Comparison of ENCODE assay signal across 7 mouse cellular contexts in the genomic region with DNA sequence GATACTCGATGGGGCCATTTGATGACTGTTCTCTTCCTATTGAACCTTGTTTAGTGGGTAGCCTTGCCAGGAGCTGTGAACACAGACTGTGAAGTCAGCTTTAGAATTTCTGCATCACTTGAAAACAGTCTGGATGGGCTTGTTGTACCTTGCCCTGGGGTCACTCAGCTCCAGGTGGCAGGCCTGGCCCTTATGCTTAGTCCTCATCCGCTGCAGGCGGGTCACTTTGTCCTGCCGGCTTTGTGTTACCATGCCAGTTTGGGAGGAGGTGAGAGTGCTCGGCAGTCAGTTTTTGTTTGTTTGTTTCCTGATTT. TPM values are rescaled to one million over a fixed set of nuclear protein-coding genes. Genes with fewer than 3 reads are reported as not detected.
DNase-seq lines count a peak whose midpoint lies in the region; ATAC-seq and TF ChIP-seq lines count a peak whose summit lies in the region.

No protein-coding gene starts in this region.

- no peak for TF ChIP-seq CTCF in testis, adult 2 months (IDR thresholded peaks at IDR 0.05; ENCODE audit: control insufficient read depth, insufficient read depth, insufficient replicate concordance, low read depth, low read length)
- no peak for TF ChIP-seq CTCF in forebrain, postnatal 0 days (IDR thresholded peaks at IDR 0.05; ENCODE audit: low read depth)

- DNase-seq in testis, postnatal 14 days (ENCODE audit: low spot score) = no peak
- peak; percentile 16 for DNase-seq in forebrain, postnatal 0 days
- DNase-seq in limb, embryonic 14.5 days (ENCODE audit: low spot score) = no peak
- no peak for DNase-seq in urinary bladder, postnatal 4 days (ENCODE audit: low spot score in 2 of 2)
- no peak for DNase-seq in layer of hippocampus, adult 11-12 months (ENCODE audit: low spot score)

- no peaks in the 10 kb centered on the region for H3K36me3 ChIP-seq in testis, adult 2 months (ENCODE audit: control insufficient read depth, insufficient read depth, low read length)
- no peaks in the 10 kb centered on the region for H3K36me3 ChIP-seq in forebrain, postnatal 0 days (ENCODE audit: insufficient read depth)
- H3K36me3 ChIP-seq in limb, embryonic 14.5 days (ENCODE audit: control insufficient read depth, insufficient read depth, low read length) = peaks cover 19% of the 10 kb centered on the region

- H3K27ac ChIP-seq in testis, adult 2 months (ENCODE audit: control insufficient read depth, insufficient read depth, low read depth, low read length) = peak overlapping the region; percentile 80; the same call in 1 of the 2 replicates
- H3K27ac ChIP-seq in forebrain, postnatal 0 days (ENCODE audit: low read depth, low read length) = no peak overlapping the region
- peak overlapping the region; percentile 82; the same call in 1 of the 2 replicates for H3K27ac ChIP-seq in limb, embryonic 14.5 days (replicated peaks; ENCODE audit: low read depth, low read length)

- TF ChIP-seq POLR2A in testis, adult 2 months (IDR thresholded peaks at IDR 0.05; ENCODE audit: control insufficient read depth, low read depth, low read length) = no peak
- no peak for TF ChIP-seq POLR2A in limb, embryonic 14.5 days (IDR thresholded peaks at IDR 0.05; ENCODE audit: borderline replicate concordance, extremely low read depth, insufficient read depth, insufficient read length)

- peak overlapping the region; percentile 95 for H3K4me3 ChIP-seq in testis, adult 2 months (ENCODE audit: control insufficient read depth, low read depth, low read length)
- H3K4me3 ChIP-seq in forebrain, postnatal 0 days (ENCODE audit: low read depth, low read length) = peak overlapping the region; percentile 52
- H3K4me3 ChIP-seq in limb, embryonic 14.5 days (replicated peaks; ENCODE audit: low read length) = peak overlapping the region; percentile 78

- 8% methylated on average over 5 of the region's 5 CpGs for WGBS in forebrain, postnatal 0 days
- 21% methylated on average over 5 of the region's 5 CpGs for WGBS in limb, embryonic 14.5 days

- no peaks in the 10 kb centered on the region for H3K27me3 ChIP-seq in testis, adult 2 months (ENCODE audit: control insufficient read depth, insufficient read depth, low read length)
- H3K27me3 ChIP-seq in forebrain, postnatal 0 days (ENCODE audit: insufficient read depth, low read length) = no peaks in the 10 kb centered on the region
- no peaks in the 10 kb centered on the region for H3K27me3 ChIP-seq in limb, embryonic 14.5 days (ENCODE audit: control insufficient read depth, insufficient read depth, low read length)

- peak overlapping the region; percentile 93 for H3K4me2 ChIP-seq in forebrain, postnatal 0 days (ENCODE audit: low read depth)
- H3K4me2 ChIP-seq in limb, embryonic 14.5 days (replicated peaks; ENCODE audit: low read depth, low read length, severe bottlenecking) = peak overlapping the region; percentile 87

- H3K9me3 ChIP-seq in forebrain, postnatal 0 days (ENCODE audit: low read length) = no peaks in the 10 kb centered on the region
- no peaks in the 10 kb centered on the region for H3K9me3 ChIP-seq in limb, embryonic 14.5 days (ENCODE audit: control insufficient read depth, low read length)

- H3K4me1 ChIP-seq in testis, adult 2 months (ENCODE audit: control insufficient read depth, insufficient read depth, low read length) = peaks cover 19% of the 10 kb centered on the region
- H3K4me1 ChIP-seq in forebrain, postnatal 0 days (ENCODE audit: insufficient read depth) = peaks cover 8% of the 10 kb centered on the region; the same call in 1 of the 2 replicates
- peaks cover 12% of the 10 kb centered on the region for H3K4me1 ChIP-seq in limb, embryonic 14.5 days (ENCODE audit: control insufficient read depth, insufficient read depth, low read length)

- H3K9ac ChIP-seq in forebrain, postnatal 0 days = peak overlapping the region; percentile 6; the same call in 1 of the 2 replicates
- H3K9ac ChIP-seq in limb, embryonic 14.5 days (ENCODE audit: low read depth, low read length, severe bottlenecking) = peak overlapping the region; percentile 85

- ATAC-seq in forebrain, postnatal 0 days = no peak
- ATAC-seq in limb, embryonic 14.5 days (ENCODE audit: low FRiP score, low read depth) = no peak
- no peak for ATAC-seq in activated CD4-positive, CD25-positive, alpha-beta regulatory T cell, adult 4 months

RNA-seq across cellular contexts. Expression of gene Grhpr, which starts 0.7 kb away (rescaled TPM):
- 12.6 and 13.1 TPM in 2 replicates for polyA plus RNA-seq in testis, adult 2 months (2012; rRNA removed)
- total RNA-seq in forebrain, postnatal 0 days (2014; rRNA removed) = 13.5 and 18.2 TPM in 2 replicates
- 22.9 and 25.6 TPM in 2 replicates for polyA plus RNA-seq in forebrain, postnatal 0 days (2015; fragmentation: Nextera tagmentation; extraction: Ambion mirVana)
- polyA plus RNA-seq in limb, embryonic 14.5 days (2012; rRNA removed) = 42.1 and 48.0 TPM in 2 replicates
- polyA plus RNA-seq in limb, embryonic 14.5 days (2014; fragmentation: Nextera tagmentation; extraction: Ambion mirVana) = 49.3 and 51.2 TPM in 2 replicates
- polyA plus RNA-seq in activated CD4-positive, CD25-positive, alpha-beta regulatory T cell, adult 4 months (2017; shearing (Covaris generic)) = 10 to 100 TPM; 16.1 to 26.4 TPM

RNA-seq across cellular contexts. Expression of gene Zbtb5, which starts 30.3 kb away (rescaled TPM):
- polyA plus RNA-seq in testis, adult 2 months (2012; rRNA removed) = 36.2 and 41.6 TPM in 2 replicates
- 44.5 and 49.7 TPM in 2 replicates for total RNA-seq in forebrain, postnatal 0 days (2014; rRNA removed)
- polyA plus RNA-seq in forebrain, postnatal 0 days (2015; fragmentation: Nextera tagmentation; extraction: Ambion mirVana) = 28.7 and 32.1 TPM in 2 replicates
- 16.0 and 21.2 TPM in 2 replicates for polyA plus RNA-seq in limb, embryonic 14.5 days (2012; rRNA removed)
- polyA plus RNA-seq in limb, embryonic 14.5 days (2014; fragmentation: Nextera tagmentation; extraction: Ambion mirVana) = 27.4 and 29.3 TPM in 2 replicates
- polyA plus RNA-seq in activated CD4-positive, CD25-positive, alpha-beta regulatory T cell, adult 4 months (2017; shearing (Covaris generic)) = 1 to 10 TPM; 6.5 to 8.9 TPM

RNA-seq across cellular contexts. Expression of gene Polr1e, which starts 36.5 kb away (rescaled TPM):
- polyA plus RNA-seq in testis, adult 2 months (2012; rRNA removed) = 6.3 and 6.8 TPM in 2 replicates
- total RNA-seq in forebrain, postnatal 0 days (2014; rRNA removed) = 13.4 and 16.5 TPM in 2 replicates
- 23.7 and 25.0 TPM in 2 replicates for polyA plus RNA-seq in forebrain, postnatal 0 days (2015; fragmentation: Nextera tagmentation; extraction: Ambion mirVana)
- polyA plus RNA-seq in limb, embryonic 14.5 days (2012; rRNA removed) = 19.3 and 22.2 TPM in 2 replicates
- 36.5 and 38.8 TPM in 2 replicates for polyA plus RNA-seq in limb, embryonic 14.5 days (2014; fragmentation: Nextera tagmentation; extraction: Ambion mirVana)
- polyA plus RNA-seq in activated CD4-positive, CD25-positive, alpha-beta regulatory T cell, adult 4 months (2017; shearing (Covaris generic)) = 10 to 100 TPM; 39.7 to 56.8 TPM
